Mouse (Mus musculus): ENCODE data around the gene Wnt5b. TPM values are rescaled to one million over a fixed set of nuclear protein-coding genes. Genes with fewer than 3 reads are reported as not detected.

Gene Wnt5b
- polyA plus RNA-seq, 2 experiments: 13.3 to 17.5 TPM

DNA sequence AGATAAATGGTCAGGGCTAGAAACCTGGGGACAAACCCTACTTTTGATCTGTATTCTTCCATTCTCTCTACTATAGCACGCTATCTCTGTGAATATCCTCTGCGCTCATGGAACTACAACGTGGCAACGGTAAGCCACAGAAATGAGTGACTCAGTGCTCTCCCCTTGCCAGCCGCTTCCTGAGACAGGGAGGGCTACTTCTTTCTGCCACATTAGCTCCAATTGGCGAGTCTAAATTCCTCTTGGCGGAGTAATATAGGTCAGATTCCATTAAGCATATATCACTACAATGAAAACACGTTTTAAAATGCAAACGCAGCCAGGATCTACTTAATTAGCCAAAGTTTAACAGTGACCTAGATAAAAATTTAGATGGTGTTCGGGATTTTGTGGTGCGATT, 31.4 kb downstream of the Wnt5b start:
- no peaks in the 10 kb centered on the region for H3K36me3 ChIP-seq (ENCODE audit: control insufficient read depth, insufficient read depth, low read length)
- H3K9me3 ChIP-seq (ENCODE audit: control insufficient read depth, low read length): no peaks in the 10 kb centered on the region
- no peak overlapping the region for H3K4me3 ChIP-seq (replicated peaks; ENCODE audit: low read length)
- no peak overlapping the region for H3K4me2 ChIP-seq (replicated peaks; ENCODE audit: low read depth, low read length, severe bottlenecking)
- peaks cover 11% of the 10 kb centered on the region for H3K4me1 ChIP-seq (ENCODE audit: control insufficient read depth, insufficient read depth, low read length)
- no peaks in the 10 kb centered on the region for H3K27me3 ChIP-seq (ENCODE audit: control insufficient read depth, insufficient read depth, low read length)
- DNase-seq (ENCODE audit: low spot score) (no peak), ATAC-seq (ENCODE audit: low FRiP score, low read depth) (no peak)
- TF ChIP-seq POLR2A (IDR thresholded peaks at IDR 0.05; ENCODE audit: borderline replicate concordance, extremely low read depth, insufficient read depth, insufficient read length): no peak
- H3K9ac ChIP-seq (ENCODE audit: low read depth, low read length, severe bottlenecking): no peak overlapping the region
- 87% methylated on average over 11 of the region's 11 CpGs for WGBS
- H3K27ac ChIP-seq (replicated peaks; ENCODE audit: low read depth, low read length): no peak overlapping the region

GRCm38 (mm10) chr6:119509437-119510037, 34.6 kb downstream of the Wnt5b start:
- Histone ChIP-seq H3K27ac (replicated peaks; ENCODE audit: low read depth, low read length) (no peak overlapping the region), H3K4me1 (ENCODE audit: control insufficient read depth, insufficient read depth, low read length) (peaks cover 10% of the 10 kb centered on the region), H3K36me3 (ENCODE audit: control insufficient read depth, insufficient read depth, low read length) (no peaks in the 10 kb centered on the region), H3K4me2 (replicated peaks; ENCODE audit: low read depth, low read length, severe bottlenecking) (no peak overlapping the region), H3K9me3 (ENCODE audit: control insufficient read depth, low read length) (no peaks in the 10 kb centered on the region), H3K27me3 (ENCODE audit: control insufficient read depth, insufficient read depth, low read length) (no peaks in the 10 kb centered on the region), H3K4me3 (replicated peaks; ENCODE audit: low read length) (no peak overlapping the region), H3K9ac (ENCODE audit: low read depth, low read length, severe bottlenecking) (no peak overlapping the region)
- ATAC-seq (ENCODE audit: low FRiP score, low read depth) (no peak), DNase-seq (ENCODE audit: low spot score) (no peak)
- WGBS: 86% methylated on average over 13 of the region's 13 CpGs
- TF ChIP-seq POLR2A (IDR thresholded peaks at IDR 0.05; ENCODE audit: borderline replicate concordance, extremely low read depth, insufficient read depth, insufficient read length): no peak

DNA sequence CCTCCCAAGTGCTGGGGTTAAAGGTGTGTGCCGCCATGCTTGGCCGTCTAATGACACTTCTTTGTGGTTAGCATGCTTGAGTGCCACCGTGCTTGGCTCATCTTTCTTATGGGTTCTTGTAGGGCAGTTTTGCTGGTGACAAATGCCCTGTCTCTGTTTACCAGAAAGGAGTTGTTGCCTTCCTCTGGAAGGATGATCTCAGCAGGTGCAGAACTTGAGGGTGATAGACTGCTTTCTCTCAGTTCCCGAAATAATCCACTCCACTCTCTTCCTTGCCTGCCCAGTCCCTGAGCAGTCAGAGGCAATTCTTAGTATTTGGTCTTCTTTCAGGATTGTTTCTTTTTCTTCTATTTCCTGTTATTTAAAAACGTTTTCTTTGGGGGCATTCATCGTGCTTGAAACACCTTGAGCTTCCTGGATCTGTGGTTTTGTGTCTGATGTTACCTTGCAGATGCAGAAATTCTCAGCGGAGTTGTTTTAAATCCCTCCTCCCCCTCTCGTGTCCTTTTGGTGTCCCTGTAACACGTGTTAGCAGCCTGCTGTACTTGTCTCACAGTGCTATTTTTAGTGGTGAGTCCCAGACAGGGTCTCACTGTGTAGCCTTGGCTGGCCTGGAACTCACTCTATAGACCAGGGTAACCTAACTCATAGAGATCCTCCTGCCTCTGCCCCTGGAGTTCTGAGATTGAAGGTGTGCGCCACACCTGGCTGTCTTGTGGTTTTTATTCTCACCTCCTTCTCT, 35.3 kb downstream of the Wnt5b start:
- no peaks in the 10 kb centered on the region for H3K27me3 ChIP-seq (ENCODE audit: control insufficient read depth, insufficient read depth, low read length)
- no peak overlapping the region for H3K27ac ChIP-seq (replicated peaks; ENCODE audit: low read depth, low read length)
- no peaks in the 10 kb centered on the region for H3K36me3 ChIP-seq (ENCODE audit: control insufficient read depth, insufficient read depth, low read length)
- ATAC-seq (ENCODE audit: low FRiP score, low read depth) (no peak), DNase-seq (ENCODE audit: low spot score) (no peak)
- TF ChIP-seq POLR2A (IDR thresholded peaks at IDR 0.05; ENCODE audit: borderline replicate concordance, extremely low read depth, insufficient read depth, insufficient read length): no peak
- H3K4me1 ChIP-seq (ENCODE audit: control insufficient read depth, insufficient read depth, low read length): peaks cover 5% of the 10 kb centered on the region; the same call in 1 of the 2 replicates
- WGBS: 84% methylated on average over 10 of the region's 10 CpGs
- H3K4me3 ChIP-seq (replicated peaks; ENCODE audit: low read length): no peak overlapping the region
- no peaks in the 10 kb centered on the region for H3K9me3 ChIP-seq (ENCODE audit: control insufficient read depth, low read length)
- no peak overlapping the region for H3K9ac ChIP-seq (ENCODE audit: low read depth, low read length, severe bottlenecking)
- H3K4me2 ChIP-seq (replicated peaks; ENCODE audit: low read depth, low read length, severe bottlenecking): no peak overlapping the region

GRCm38 (mm10) chr6:119508221-119508620, 35.9 kb downstream of the Wnt5b start:
- Histone ChIP-seq H3K4me2 (replicated peaks; ENCODE audit: low read depth, low read length, severe bottlenecking) (no peak overlapping the region), H3K27me3 (ENCODE audit: control insufficient read depth, insufficient read depth, low read length) (no peaks in the 10 kb centered on the region), H3K4me1 (ENCODE audit: control insufficient read depth, insufficient read depth, low read length) (peaks cover 5% of the 10 kb centered on the region; the same call in 1 of the 2 replicates), H3K9ac (ENCODE audit: low read depth, low read length, severe bottlenecking) (no peak overlapping the region), H3K4me3 (replicated peaks; ENCODE audit: low read length) (no peak overlapping the region), H3K9me3 (ENCODE audit: control insufficient read depth, low read length) (no peaks in the 10 kb centered on the region), H3K36me3 (ENCODE audit: control insufficient read depth, insufficient read depth, low read length) (no peaks in the 10 kb centered on the region), H3K27ac (replicated peaks; ENCODE audit: low read depth, low read length) (no peak overlapping the region)
- no peak for DNase-seq (ENCODE audit: low spot score)
- TF ChIP-seq POLR2A (IDR thresholded peaks at IDR 0.05; ENCODE audit: borderline replicate concordance, extremely low read depth, insufficient read depth, insufficient read length): no peak
- ATAC-seq (ENCODE audit: low FRiP score, low read depth): no peak
- WGBS: 93% methylated on average over 6 of the region's 6 CpGs

- Histone ChIP-seq H3K4me2 (replicated peaks; ENCODE audit: low read depth, low read length, severe bottlenecking) (no peak overlapping the region), H3K27me3 (ENCODE audit: control insufficient read depth, insufficient read depth, low read length) (no peaks in the 10 kb centered on the region), H3K9ac (ENCODE audit: low read depth, low read length, severe bottlenecking) (no peak overlapping the region), H3K4me1 (ENCODE audit: control insufficient read depth, insufficient read depth, low read length) (peaks cover 8% of the 10 kb centered on the region; the same call in 1 of the 2 replicates), H3K9me3 (ENCODE audit: control insufficient read depth, low read length) (no peaks in the 10 kb centered on the region), H3K27ac (replicated peaks; ENCODE audit: low read depth, low read length) (no peak overlapping the region), H3K36me3 (ENCODE audit: control insufficient read depth, insufficient read depth, low read length) (no peaks in the 10 kb centered on the region), H3K4me3 (replicated peaks; ENCODE audit: low read length) (no peak overlapping the region)
- TF ChIP-seq POLR2A (IDR thresholded peaks at IDR 0.05; ENCODE audit: borderline replicate concordance, extremely low read depth, insufficient read depth, insufficient read length): no peak
- ATAC-seq (ENCODE audit: low FRiP score, low read depth): no peak
- 89% methylated on average over 9 of the region's 9 CpGs for WGBS
- no peak for DNase-seq (ENCODE audit: low spot score)
Observed at GRCm38 (mm10) chr6:119505525-119506225, 38.5 kb downstream of the Wnt5b start.

Data from limb, embryonic 14.5 days (tissue).